Mouse (Mus musculus): ENCODE data around the gene Rnf26.

DNA sequence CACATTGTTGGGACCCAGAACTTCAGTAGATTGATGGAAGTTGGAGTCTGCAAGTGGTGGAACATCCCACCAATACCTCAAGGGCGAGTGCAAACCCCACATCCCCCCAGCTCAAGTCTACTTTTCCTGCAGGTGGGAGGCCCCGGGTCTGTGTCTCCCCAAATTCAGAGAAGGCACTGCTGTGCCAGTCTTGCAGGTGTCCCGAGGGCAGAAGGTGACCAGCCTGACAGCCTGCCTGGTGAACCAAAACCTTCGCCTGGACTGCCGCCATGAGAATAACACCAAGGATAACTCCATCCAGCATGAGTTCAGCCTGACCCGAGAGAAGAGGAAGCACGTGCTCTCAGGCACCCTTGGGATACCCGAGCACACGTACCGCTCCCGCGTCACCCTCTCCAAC is 66.9 kb downstream of the Rnf26 start:
- TF ChIP-seq TAL1 (IDR thresholded peaks at IDR 0.05; ENCODE audit: low read length), result no peak
- no peak for TF ChIP-seq GATA1 (IDR thresholded peaks at IDR 0.05; ENCODE audit: low read length)
